Mouse (Mus musculus) heart, postnatal 4 days (tissue): Measurements from ENCODE around the gene Tead2. TPM values are rescaled to one million over a fixed set of nuclear protein-coding genes. Genes with fewer than 3 reads are reported as not detected.
"Not testable (repeated sequence)": the region's sequence is repeated elsewhere in the genome, so short reads cannot be mapped to it uniquely, and the experiment has no call there.

Source experiments
- DNase-seq: peaks from one replicate; pipeline ENCODE4 v3.0.0; 2021
- total RNA-seq, 2 experiments: library from RNA; stranded (reverse); gene quantifications; 2 replicates each; pipeline ENCODE4 v1.2.3; 2021

Tead2 gene
- total RNA-seq, result 10 to 100 TPM; 66.4 to 69.4 TPM

DNA sequence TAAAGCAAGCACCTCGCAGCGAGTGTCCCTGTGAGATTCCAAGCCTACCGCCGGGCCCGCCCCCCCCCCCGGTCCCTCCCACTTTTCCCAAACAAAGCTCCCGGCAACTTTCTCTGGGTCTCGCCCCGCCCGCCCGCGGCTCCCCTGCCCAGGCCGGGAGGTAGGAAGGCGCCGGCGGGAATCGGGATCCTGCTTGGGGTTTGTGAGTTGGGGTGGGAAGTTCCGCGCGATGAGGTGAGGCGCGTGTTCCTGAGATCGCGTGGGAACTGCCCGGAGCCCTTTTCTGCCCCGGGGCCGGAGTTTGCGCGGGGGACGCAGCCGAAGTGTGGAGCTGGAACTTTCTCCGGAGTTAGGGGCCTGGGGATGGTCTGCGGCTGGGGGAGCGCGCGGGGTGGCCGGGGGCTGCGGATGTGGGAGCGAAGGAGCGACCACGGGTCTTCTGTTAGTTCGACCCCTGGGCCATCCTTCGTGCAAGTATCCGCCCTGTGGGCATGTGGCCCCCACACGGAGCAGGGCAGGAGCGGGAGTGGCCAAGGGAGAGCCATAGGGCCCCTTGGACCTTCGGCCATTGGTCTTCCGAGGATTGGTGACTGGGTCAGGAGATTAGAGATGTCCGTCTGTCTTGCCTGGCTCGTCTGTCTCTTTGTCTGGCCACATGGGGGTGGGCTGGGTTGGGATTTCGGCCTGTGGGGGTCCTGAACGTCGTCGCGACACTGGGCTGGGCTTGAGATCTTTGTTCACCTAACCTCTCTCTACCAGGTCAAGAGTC, at the start of gene Tead2:
TSS of gene Tead2 (plus strand) at position 81 of the 769 bp plus-strand sequence.
- DNase-seq, result peak; percentile 76

DNA sequence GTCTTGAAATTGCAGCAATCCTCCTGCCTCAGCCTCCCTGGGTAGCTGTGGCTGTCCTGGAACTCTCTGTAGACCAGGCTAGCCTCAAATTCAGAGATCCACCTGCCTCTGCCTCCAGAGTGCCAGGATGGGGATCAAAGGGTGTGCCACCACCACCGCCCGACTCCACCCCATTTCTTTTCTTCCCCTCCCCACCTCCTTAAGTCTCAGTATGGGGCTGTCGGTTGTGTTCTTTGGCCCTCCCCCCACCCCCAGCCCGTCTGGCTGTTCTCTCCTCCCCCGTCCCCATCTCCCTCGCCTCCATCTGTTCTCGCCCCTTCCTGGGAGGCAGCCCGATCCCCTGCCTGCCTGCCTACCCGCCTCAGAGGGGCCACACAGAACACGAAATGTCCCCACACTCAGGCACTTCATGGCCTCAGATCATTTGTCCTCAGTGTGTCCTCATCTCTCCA, 48.6 kb upstream of the Tead2 start:
- DNase-seq, result no peak

- no peak for DNase-seq
Observed at GRCm38 (mm10) chr7:45167761-45168445, 47.6 kb upstream of the Tead2 start.

- no peak for DNase-seq
Observed at GRCm38 (mm10) chr7:45168656-45169055, 46.9 kb upstream of the Tead2 start.

GRCm38 (mm10) chr7:45169495-45169894, 46.1 kb upstream of the Tead2 start:
- DNase-seq, result no peak

- no peak for DNase-seq
Observed at GRCm38 (mm10) chr7:45172974-45173373, 42.6 kb upstream of the Tead2 start.

GRCm38 (mm10) chr7:45173772-45174171, 41.8 kb upstream of the Tead2 start:
- not testable (repeated sequence) for DNase-seq

- no peak for DNase-seq
Observed at GRCm38 (mm10) chr7:45174567-45175280, 40.8 kb upstream of the Tead2 start.

DNA sequence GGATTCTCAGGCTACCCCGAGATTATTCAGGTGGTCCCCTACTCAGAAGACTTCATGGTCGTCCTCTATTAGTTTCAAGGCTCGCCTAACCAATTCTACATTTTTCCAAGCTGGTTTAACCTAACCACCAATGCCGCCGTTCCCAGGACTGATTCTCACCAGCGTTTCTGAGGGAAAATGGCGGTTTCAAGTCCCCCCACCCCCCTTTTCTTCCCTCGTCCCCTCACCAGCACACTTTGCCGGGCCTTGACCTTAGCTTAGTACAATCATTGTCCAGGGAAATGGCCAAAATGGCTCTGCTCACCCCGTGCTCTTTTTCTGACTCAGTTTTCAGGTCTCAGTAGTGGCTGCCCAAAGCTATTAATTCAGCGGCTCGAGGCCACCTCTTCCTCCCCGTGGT, 40.2 kb upstream of the Tead2 start:
- DNase-seq, result no peak

DNA sequence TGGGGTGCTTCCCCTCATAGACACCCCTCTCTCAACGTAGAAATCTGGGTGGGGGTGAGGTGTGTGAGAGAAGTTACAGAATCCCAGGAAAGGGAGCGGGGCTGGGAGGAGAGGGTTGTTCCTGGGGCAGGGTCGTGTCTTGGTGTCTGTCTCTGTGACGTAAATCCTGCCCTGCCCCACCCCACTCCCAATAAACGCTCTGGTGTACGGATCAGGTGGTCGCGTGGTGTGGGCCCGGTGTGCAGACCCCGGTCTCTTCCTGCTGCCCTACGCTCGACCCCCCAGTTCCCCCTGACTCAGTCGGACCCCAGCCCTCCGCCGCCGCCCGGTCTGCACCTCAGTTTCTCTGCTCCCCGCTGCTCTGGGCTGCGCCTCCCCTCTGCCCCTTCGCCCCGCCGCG, 39.6 kb upstream of the Tead2 start:
- DNase-seq, result no peak

DNA sequence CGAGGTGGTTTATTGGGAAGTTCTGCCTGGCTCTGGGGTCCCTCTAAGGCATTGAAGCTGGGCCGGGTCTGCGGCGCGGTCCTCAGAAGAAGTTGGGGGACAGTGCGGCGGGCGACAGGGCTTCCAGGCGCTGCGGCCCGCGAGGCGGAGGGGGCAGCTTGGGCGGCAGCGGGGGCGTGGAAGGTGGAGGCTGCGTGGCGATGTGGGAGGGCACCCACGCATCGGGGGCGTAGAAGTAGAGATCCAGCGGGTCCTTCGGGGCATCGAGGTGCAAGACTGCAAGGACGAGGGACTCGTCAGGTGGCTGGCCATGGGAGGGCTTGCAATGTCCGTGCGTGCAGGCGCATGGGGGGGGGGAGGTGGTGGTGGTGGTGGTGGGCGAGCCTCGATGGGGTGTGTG, 39.2 kb upstream of the Tead2 start:
- no peak for DNase-seq

- no peak for DNase-seq
Observed at GRCm38 (mm10) chr7:45178550-45178949, 37.0 kb upstream of the Tead2 start.

DNA sequence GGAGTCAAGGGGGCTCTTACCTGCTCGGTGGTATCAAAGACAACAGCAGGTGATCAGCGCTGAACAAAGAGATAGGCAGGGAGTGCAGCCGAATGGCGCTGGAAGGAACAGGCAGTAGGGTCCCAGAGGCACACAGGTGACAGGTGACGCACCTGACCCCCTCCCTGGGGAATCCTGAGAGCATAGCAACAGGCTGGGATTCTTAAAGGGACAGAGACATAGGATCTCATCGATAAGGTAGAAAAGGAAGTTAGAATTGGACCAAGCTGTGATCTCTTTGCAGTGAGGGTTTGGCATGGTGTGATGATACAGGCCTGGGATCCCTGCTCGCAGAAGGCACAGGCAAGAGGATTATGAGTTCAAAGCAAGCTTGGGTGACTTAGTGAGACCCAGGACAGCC, 36.1 kb upstream of the Tead2 start, which contains the start of gene Gfy:
TSS of gene Gfy (minus strand) at position 101 of the 400 bp plus-strand sequence.
- no peak for DNase-seq

DNA sequence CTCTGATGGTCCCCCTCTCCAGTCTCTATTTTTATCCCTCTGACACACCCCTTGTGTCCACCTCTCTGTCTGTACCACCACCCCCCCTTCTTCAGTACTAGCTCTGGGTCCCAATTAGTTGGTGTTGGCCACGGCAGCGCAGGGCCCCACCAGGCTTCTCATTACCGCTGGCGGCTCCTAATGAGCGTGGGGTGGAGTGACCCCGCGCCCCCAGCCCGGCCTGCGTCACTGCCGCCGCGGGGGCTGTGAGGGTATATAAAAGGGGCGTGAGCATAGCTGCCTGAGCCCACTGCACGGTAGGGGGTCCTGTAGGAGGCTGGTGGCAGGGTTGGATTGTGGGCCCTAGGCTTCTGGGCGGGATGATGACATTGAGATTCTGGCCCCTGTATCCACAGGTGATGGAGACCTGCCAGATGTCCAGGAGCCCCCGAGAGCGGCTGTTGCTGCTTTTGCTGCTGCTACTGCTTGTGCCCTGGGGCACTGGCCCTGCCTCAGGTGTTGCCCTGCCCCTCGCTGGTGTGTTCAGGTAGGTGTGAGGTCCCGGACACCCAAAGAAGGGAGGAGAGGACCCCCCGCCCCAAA, 34.6 kb upstream of the Tead2 start, which contains the start of gene Pth2:
TSS of gene Pth2 (plus strand) at position 100 of the 582 bp plus-strand sequence.
- DNase-seq, result no peak

DNA sequence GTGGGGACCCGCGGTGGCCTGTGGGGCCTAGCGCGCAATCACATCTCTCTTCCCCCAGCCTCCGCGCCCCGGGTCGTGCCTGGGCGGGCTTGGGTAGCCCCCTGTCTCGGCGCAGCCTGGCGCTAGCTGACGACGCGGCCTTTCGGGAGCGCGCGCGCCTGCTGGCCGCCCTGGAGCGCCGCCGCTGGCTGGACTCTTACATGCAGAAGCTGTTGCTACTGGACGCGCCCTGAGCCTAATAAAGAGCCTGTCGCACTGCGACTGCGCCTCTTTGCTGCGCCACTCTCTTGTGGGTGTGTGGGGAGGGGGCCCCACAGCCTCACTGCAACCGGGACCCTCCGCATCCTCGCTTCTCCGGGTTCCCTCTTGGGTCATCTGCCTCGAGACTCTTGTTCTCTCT, 34.0 kb upstream of the Tead2 start:
- DNase-seq, result peak; percentile 32

- peak; percentile 89 for DNase-seq
Observed at GRCm38 (mm10) chr7:45182199-45182601, 33.4 kb upstream of the Tead2 start.

DNA sequence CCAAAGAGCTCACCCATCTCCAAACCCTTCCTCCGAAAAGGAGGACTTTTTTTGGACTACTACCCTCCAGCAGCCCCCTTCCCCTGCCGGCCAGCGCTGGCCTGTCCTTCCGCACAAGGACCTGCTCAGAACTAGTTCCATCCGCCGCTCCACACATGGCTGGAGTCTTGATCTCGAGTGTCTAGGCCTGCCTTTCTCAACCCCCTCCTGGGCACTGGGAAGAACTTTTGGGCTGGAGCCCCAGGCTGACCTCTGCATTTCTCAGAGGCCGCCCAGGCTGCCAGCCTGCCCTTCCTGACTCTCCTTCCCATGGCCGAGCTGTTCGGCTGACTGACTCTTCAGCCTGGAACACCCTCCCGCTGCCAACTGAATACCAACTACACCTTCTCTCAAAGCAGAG, 32.9 kb upstream of the Tead2 start:
- DNase-seq, result no peak

- DNase-seq, result no peak
Observed at GRCm38 (mm10) chr7:45183672-45184071, 31.9 kb upstream of the Tead2 start.

GRCm38 (mm10) chr7:45185921-45186320, 29.6 kb upstream of the Tead2 start:
- no peak for DNase-seq

DNA sequence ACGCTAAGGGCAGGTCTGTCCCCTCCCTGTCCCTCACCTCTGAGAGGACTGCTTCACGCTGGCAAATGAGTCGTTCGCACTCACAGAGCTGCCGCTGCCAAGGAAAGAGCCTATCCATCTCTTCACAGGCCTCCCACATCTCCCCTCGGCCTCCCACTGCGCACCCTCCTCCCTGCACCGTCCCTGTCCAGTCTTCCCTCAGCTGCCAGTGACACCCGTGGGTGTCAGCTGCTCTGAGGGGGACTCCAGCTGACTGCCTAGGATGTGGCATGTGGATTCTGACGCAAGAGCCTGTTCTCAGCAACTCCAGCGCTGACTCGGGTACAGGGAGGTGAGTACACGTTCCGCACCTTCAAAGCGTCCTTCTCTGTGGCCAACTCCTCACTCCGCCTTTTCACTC, 26.0 kb upstream of the Tead2 start:
- no peak for DNase-seq

GRCm38 (mm10) chr7:45190186-45190585, 25.4 kb upstream of the Tead2 start:
- DNase-seq, result no peak

DNA sequence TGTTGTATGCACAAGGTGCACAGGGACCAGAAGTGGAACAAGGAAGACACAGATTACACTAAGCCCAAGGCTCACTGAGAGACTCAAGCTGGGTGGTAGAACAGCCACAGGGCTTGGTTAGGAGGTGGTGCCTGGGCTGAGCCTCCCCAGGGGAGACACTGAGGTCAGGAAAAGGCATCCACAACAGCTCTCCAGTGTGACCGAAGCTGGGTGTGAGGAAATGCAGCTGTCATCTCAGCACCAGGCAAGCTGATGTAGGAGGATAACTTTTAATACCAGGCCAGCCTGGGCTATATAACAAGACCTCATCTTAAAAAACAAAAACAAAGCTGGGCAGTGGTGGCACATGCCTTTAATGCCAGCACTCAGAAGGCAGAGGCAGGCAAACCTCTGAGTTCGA, 24.4 kb upstream of the Tead2 start:
- no peak for DNase-seq
